Mouse (Mus musculus): Measurements from ENCODE around the gene Btnl6.
"Not testable (repeated sequence)": the region's sequence is repeated elsewhere in the genome, so short reads cannot be mapped to it uniquely, and the experiment has no call there.

The Btnl6 gene

DNA sequence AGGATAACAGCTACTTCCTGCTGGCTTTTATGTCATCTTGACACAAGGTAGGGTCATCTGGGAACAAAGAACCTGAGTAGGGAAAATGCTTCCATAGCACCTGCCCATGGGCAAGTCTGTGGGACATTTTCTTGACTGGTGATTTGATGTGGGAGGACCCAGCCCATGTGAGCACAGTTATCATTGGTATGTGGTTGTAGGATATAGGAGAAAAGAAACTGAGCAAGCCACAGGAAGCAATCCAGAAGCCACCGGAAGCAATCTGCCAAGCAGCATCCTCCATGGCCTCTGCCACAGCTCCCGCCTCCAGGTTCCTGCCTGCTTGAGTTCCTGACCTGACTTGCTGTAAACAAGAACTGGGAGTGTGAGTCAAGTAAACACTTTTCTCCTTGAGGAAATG is 46.7 kb downstream of the Btnl6 start:
- no peak for DNase-seq (ENCODE audit: low read depth, low spot score)
- Histone ChIP-seq H3K36me3 (ENCODE audit: control insufficient read depth, insufficient read depth, low read length, poor library complexity, severe bottlenecking) (no peaks in the 10 kb centered on the region), H3K27me3 (ENCODE audit: control insufficient read depth, insufficient read depth, low read length, poor library complexity, severe bottlenecking) (no peaks in the 10 kb centered on the region; the same call in 1 of the 2 replicates)

DNA sequence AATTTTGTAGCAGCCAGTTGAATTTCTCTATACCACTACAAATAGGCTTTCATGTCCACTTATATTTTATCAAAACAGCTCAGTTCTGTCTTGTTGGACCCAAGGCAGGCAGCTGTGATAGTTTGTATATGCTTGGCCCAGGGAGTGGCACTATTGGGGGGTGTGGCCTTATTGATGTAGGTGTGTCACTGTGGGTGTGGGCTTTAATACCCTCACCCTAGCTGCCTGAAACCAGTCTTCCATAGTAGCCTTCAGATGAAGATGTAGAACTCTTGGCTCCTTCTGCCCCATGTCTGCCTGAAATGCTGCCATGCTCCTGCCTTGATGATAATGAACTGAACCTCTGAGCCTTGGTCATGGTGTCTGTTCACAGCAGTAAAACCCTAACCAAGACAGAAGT is 51.2 kb downstream of the Btnl6 start:
- not testable (repeated sequence) for DNase-seq (ENCODE audit: low read depth, low spot score); H3K27me3 ChIP-seq (ENCODE audit: control insufficient read depth, insufficient read depth, low read length, poor library complexity, severe bottlenecking)

DNA sequence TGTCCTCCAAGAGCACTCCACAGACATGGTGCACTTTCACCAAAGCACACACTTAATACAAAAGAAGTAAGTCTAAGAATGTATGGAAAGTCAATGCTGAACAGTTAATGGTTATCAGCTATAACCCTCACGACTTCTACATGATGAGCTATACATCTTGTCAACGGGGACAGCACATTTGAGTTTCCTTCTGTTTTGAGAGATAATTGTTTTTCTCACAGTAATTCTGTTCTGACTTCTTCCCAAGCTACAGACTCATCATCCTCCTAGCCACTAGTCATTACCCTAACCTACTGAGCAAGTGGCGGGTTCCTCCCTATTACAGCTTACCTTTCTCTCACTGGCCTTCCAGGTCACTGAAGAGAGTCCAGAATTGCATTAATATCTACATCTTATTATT is 57.9 kb downstream of the Btnl6 start:
- no peaks in the 10 kb centered on the region for H3K27me3 ChIP-seq (ENCODE audit: control insufficient read depth, insufficient read depth, low read length, poor library complexity, severe bottlenecking)
- H3K36me3 ChIP-seq (ENCODE audit: control insufficient read depth, insufficient read depth, low read length, poor library complexity, severe bottlenecking), result no peaks in the 10 kb centered on the region
- no peak for DNase-seq (ENCODE audit: low read depth, low spot score)

More for the DNA sequence above, 51.2 kb downstream of the Btnl6 start:
- H3K36me3 ChIP-seq (ENCODE audit: control insufficient read depth, insufficient read depth, low read length, poor library complexity, severe bottlenecking), result not testable (repeated sequence)

All from splenic B cell, adult 2 months (primary cell).